Mouse (Mus musculus) cerebellum, adult 2 months (tissue): ENCODE measurements around the gene Cnnm4.

ENCODE experiments used
- CTCF ChIP-seq: fragments of 200-500 bp; IDR thresholded peaks from 2 replicates; pipeline ENCODE4 v1.5.1; 2011; ENCODE audit warnings: low read depth, mild to moderate bottlenecking, control low read depth, low read length, moderate library complexity, borderline replicate concordance; ENCODE audit not compliant: insufficient read depth
- POLR2A ChIP-seq: fragments of 200-500 bp; IDR thresholded peaks from 2 replicates; pipeline ENCODE4 v1.6.1; 2011; ENCODE audit warnings: low read length, control low read depth, borderline replicate concordance; ENCODE audit not compliant: insufficient read depth

DNA sequence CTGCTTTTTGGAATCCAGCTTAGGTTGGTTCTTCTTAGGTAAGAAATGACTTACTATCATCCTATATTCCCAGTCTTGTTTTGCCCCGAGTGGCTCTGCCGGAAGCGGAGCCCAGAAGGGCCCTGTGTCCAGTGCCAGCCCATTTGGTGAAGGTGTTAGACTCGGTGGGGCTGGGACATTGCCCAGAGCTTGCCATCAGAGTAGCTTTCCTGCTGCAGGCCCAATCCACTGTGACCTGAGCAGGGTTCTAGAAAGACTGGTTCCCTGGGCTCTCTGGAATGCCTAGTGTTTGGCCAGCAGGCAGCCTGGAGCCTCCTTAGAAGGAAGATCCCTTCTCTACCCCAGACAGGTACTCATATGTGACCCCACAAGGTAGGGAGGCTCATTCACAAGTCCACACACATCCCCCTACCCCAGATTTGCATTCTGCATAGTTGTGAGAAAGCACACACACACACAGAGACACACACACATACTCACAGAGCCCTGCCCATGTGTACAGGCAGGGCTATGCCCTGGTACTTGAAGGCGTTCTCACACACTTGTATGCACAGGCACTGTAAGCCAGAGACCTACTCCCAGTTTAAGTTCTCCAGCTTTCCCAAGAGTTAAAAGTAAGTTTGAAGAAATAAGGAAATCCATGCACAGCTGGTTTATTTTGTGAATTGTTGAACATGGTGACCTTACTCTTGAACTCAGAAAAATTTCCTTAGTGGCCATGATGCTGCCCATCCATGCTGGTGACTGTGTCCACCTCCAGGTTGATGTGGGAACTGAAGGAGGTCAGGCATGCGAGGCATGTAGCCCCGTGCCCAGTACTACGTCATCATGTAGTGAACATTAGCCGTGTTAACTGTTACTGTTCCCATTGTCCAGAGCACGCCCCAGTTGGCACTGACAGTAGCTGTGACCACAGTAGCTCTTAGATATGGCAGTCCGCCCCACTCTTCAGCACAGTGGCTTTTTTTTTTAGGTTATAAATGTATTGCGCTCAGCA is 8.8 kb downstream of the Cnnm4 start:
- TF ChIP-seq CTCF: no peak
- no peak for TF ChIP-seq POLR2A
